Mouse (Mus musculus) spleen, adult 2 months (tissue): ENCODE results near the gene Olfr1032. TPM values are rescaled to one million over a fixed set of nuclear protein-coding genes. Genes with fewer than 3 reads are reported as not detected.
"Not testable (repeated sequence)": the region's sequence is repeated elsewhere in the genome, so short reads cannot be mapped to it uniquely, and the experiment has no call there.

Source experiments
- DNase-seq, 2 experiments: peaks; one replicate each; pipeline versions ENCODE4 v3.0.0 to v3.0.0-alpha.2; 2012 to 2021; ENCODE audit warnings: low spot score in 2 of 2, low read depth in 1 of 2
- H3K27ac ChIP-seq: fragments of 200-500 bp; 2 replicates; pipeline ENCODE4 v1.5.1; 2012; ENCODE audit warnings: low read length, inconsistent platforms; ENCODE audit not compliant: insufficient read depth
- H3K27me3 ChIP-seq: fragments of 200-500 bp; 2 replicates; pipeline ENCODE4 v1.6.1; 2012; ENCODE audit warnings: mild to moderate bottlenecking, moderate library complexity, low read length, inconsistent platforms; ENCODE audit not compliant: control insufficient read depth, insufficient read depth
- H3K36me3 ChIP-seq: fragments of 200-500 bp; 2 replicates; pipeline ENCODE4 v1.6.1; 2012; ENCODE audit warnings: mild to moderate bottlenecking, low read length, inconsistent platforms; ENCODE audit not compliant: control insufficient read depth, insufficient read depth
- H3K4me1 ChIP-seq: fragments of 200-500 bp; 2 replicates; pipeline ENCODE4 v1.6.1; 2011; ENCODE audit warnings: inconsistent platforms; ENCODE audit not compliant: control insufficient read depth, insufficient read depth, insufficient read length
- H3K4me3 ChIP-seq: fragments of 200-500 bp; 2 replicates; pipeline ENCODE4 v1.5.1; 2011; ENCODE audit warnings: mild to moderate bottlenecking, inconsistent platforms; ENCODE audit not compliant: insufficient read depth, insufficient read length; ENCODE audit errors: extremely low read depth
- CTCF ChIP-seq: fragments of 200-500 bp; IDR thresholded peaks from 2 replicates; pipeline ENCODE4 v1.5.1; 2011; ENCODE audit warnings: mild to moderate bottlenecking, inconsistent platforms; ENCODE audit not compliant: insufficient read depth, insufficient read length, insufficient replicate concordance; ENCODE audit errors: extremely low read depth
- POLR2A ChIP-seq: fragments of 200-500 bp; IDR thresholded peaks from 2 replicates; pipeline ENCODE4 v1.6.1; 2011; ENCODE audit warnings: low read depth, low read length, inconsistent platforms
- WGBS: fragments of 180-500 bp; shearing (Covaris S2); methylation state at CpG from one replicate; pipeline ENCODE4 v1.1.7; 2018; 5-methylcytosine and 5-hydroxymethylcytosine counted together
- polyA plus RNA-seq: library from polyadenylated mRNA; depleted of rRNA; stranded (reverse); fragments of >200 nt; gene quantifications from 2 replicates; pipeline ENCODE4 v1.2.3, GENCODE M21; 2012; rRNA removed

Gene Olfr1032
- not detected in 2 replicates for polyA plus RNA-seq

DNA sequence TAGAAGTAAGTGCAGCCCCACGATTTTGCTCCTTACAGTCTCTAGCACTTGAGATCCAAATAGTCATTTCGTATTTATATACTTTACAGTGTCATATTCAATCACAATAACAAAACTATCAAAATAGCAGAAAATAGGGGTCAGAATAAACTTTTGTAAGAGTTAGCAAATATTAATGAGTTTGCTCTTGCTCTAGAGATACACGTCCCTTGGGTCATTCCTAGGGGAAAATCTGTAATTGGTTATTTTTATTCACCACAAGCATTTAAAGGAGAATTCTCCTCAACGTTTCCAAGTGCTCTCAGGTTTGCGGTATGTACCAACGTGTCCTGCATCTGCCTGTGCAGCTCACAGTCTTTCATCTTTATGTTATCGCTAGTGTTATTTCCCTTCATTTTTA, at the start of gene Olfr1032:
Gene Olfr1032 (plus strand): TSS at position 301 of the 400 bp plus-strand sequence.
- DNase-seq = no peak
- 83% methylated on average over 7 of the region's 7 CpGs for WGBS
- Histone ChIP-seq H3K4me1 (no peaks in the 10 kb centered on the region), H3K36me3 (no peaks in the 10 kb centered on the region), H3K27me3 (no peaks in the 10 kb centered on the region), H3K27ac (no peak within 1 kb of the TSS), H3K4me3 (no peak within 1 kb of the TSS)
- TF ChIP-seq CTCF = no peak
- no peak for TF ChIP-seq POLR2A

DNA sequence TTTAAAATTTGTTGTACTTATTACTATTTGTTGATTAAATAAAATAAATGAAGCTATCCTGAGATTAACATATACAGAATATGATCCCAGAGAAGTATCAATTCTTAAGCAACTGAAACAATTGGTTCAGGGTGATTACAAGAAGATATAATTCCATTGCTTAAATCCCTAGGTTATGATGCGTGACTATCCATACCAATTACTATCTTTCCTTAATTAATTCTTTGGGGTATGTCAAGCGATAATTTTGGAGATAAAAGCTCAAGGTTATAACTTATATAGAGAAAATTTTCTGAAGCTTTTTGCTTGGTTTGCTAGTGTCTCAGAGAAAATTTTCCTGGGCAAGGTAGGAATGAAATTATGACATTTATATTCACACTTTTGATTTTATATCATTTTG, 31.7 kb upstream of the Olfr1032 start, which contains the start of gene Olfr1029:
Gene Olfr1029 (plus strand): TSS at position 301 of the 400 bp plus-strand sequence.
- Histone ChIP-seq H3K27ac (no peak within 1 kb of the TSS), H3K27me3 (no peaks in the 10 kb centered on the region), H3K4me3 (no peak within 1 kb of the TSS), H3K4me1 (no peaks in the 10 kb centered on the region), H3K36me3 (no peaks in the 10 kb centered on the region)
- 83% methylated on average over 2 of the region's 2 CpGs for WGBS
- no peak for TF ChIP-seq POLR2A
- no peak for TF ChIP-seq CTCF
- DNase-seq = no peak

DNA sequence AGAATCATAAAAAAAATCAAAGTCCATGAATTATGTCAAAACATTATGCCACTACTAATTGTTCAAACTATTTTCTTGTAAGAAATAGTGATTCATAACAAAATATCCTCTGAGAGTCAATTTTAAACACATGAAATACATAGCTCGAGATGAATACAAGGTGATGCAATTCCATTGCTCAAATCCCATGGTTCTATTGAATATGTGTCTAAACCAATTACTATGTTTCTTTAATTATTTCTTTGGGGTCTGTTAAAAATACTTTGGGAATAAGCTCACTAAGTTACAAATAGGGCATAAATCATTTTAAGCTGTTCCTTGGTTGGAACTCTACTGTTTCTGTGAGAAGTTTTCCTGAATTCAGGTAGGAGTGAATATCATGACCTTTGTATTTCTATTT, 26.4 kb upstream of the Olfr1032 start, which contains the start of gene Olfr1030:
Gene Olfr1030 (plus strand): TSS at position 301 of the 400 bp plus-strand sequence.
- Histone ChIP-seq H3K4me3 (no peak within 1 kb of the TSS), H3K36me3 (no peaks in the 10 kb centered on the region), H3K4me1 (no peaks in the 10 kb centered on the region), H3K27ac (no peak within 1 kb of the TSS), H3K27me3 (no peaks in the 10 kb centered on the region)
- 66% methylated on average over 1 of the region's 1 CpGs for WGBS
- no peak for DNase-seq
- TF ChIP-seq POLR2A (no peak), CTCF (no peak)

DNA sequence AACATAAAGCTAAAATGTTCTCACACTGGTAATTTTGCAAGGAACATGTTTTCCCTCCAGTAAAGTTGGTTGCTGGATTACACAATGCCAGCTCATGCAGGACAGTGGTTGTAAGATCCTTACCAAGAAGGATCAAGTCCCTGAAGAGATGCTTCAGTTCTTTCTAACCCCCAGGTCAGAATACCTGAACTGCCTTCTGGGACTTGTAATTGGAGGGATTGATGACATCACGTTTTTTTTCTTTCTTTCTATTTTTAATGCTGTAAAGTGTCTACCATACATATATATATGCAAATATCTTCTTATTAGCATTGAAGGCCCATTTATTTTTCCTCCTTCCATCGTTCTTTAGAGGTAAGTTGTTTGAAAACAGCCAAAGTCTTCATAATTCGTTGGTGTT, 15.3 kb upstream of the Olfr1032 start, which contains the start of gene Olfr1031:
Gene Olfr1031 (plus strand): TSS at position 301 of the 400 bp plus-strand sequence.
- Histone ChIP-seq H3K36me3 (no peaks in the 10 kb centered on the region), H3K27me3 (no peaks in the 10 kb centered on the region), H3K4me1 (no peaks in the 10 kb centered on the region), H3K4me3 (no peak within 1 kb of the TSS), H3K27ac (no peak within 1 kb of the TSS)
- no peak for DNase-seq
- TF ChIP-seq CTCF (no peak), POLR2A (no peak)
- 45% methylated on average over 3 of the region's 3 CpGs for WGBS

DNA sequence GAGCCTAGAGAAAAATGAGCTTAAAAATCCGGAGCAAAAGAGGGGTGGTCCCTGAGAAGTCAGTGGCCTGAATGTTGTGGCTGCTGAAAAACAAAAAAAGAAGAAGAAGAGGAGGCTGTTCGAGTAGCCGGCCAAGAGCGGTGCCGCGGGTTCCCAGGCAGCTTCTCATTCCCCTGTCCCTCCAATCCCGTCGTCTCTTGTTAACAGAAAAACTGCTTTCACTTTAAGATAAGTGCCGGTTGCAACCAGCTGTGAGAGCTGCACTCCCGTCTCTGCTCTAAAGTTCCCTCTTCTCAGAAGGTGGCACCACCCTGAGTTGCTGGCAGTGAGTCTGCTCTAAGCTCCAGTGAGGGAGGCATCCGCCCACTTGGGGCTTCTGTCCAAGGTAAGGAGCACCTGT, 15.1 kb downstream of the Olfr1032 start, which contains the start of gene Olfr1033:
Gene Olfr1033 (plus strand): TSS at position 228 of the 400 bp plus-strand sequence.
- whole genome bisulfite sequencing = 3% methylated on average over 11 of the region's 11 CpGs
- not testable (repeated sequence) for H3K4me1 ChIP-seq, H3K27ac ChIP-seq, H3K36me3 ChIP-seq, H3K27me3 ChIP-seq, DNase-seq, H3K4me3 ChIP-seq

DNA sequence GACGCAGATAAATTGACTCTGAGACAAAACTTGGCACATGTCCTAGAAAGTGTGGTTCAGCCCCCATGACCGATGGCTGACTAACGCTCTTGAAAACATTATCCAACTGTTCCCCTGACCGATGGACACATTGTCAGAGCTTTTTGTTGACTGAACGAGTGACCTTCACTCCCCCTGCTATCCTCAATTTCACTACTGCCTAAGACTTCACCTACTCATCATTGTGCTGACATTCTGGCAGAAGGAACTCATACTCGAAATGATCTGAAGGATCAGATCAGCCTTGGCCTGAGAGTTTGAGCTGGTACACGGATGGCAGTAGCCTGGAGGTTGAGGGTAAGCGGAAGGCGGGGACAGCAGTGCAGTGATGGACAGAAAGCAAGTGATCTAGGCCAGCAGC, 16.2 kb downstream of the Olfr1032 start:
- not testable (repeated sequence) for H3K27me3 ChIP-seq, H3K27ac ChIP-seq, H3K4me1 ChIP-seq, DNase-seq, H3K4me3 ChIP-seq, H3K36me3 ChIP-seq
- 65% methylated on average over 6 of the region's 9 CpGs for WGBS

DNA sequence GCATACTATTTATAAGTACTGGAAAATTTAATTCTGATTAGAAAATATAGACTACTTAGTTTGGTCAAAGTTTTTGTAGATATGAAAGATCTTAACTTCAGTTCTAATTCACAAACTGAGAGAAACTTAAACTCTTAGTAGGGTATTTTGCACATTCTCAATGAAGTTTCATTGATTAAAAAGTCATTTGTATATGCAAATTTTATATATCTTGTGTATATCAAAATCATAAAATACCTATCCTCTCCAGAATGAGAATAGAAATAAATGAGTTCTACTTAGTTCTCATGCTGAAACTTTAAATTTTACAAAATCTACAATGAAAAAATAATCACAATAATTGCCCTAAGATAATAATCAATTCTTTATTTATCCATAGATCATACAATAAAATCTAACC, 40.2 kb downstream of the Olfr1032 start, which contains the start of gene Olfr1034:
Gene Olfr1034 (plus strand): TSS at position 301 of the 400 bp plus-strand sequence.
- no peak within 1 kb of the TSS for H3K27ac ChIP-seq
- no peak for DNase-seq
- TF ChIP-seq POLR2A = no peak
- no peak for TF ChIP-seq CTCF
- H3K36me3 ChIP-seq = no peaks in the 10 kb centered on the region
- H3K4me3 ChIP-seq = no peak within 1 kb of the TSS
- H3K4me1 ChIP-seq = no peaks in the 10 kb centered on the region
- no peaks in the 10 kb centered on the region for H3K27me3 ChIP-seq

DNA sequence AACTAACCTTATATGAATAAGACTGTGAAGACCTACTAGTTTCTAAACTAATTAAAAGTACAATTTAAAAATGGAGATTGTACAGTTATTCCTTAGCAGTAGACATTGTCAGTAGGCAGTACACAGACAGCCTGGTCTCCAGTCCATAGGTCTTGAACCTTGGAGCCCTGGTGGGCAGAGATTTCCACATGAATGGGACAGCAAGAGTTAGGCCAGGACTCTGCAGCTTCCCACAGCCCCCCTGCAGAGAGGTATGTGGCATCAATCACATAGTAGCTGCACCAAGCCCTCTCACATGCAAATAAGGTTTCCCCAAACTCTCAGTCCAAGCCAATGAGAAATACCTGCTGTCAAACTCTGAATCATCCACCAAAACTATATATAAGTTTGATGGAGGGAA, 45.4 kb downstream of the Olfr1032 start:
- H3K27ac ChIP-seq = not testable (repeated sequence)

More for the DNA sequence above, 45.4 kb downstream of the Olfr1032 start:
- H3K4me1 ChIP-seq, H3K4me3 ChIP-seq, DNase-seq, H3K36me3 ChIP-seq, H3K27me3 ChIP-seq: not testable (repeated sequence)

Other genes with a start within 250 kb of the Olfr1032 start
- not detected in 2 replicates for gene Olfr1012, start 242.8 kb upstream of the Olfr1032 start, polyA plus RNA-seq
- gene Olfr1013, start 238.4 kb upstream of the Olfr1032 start, polyA plus RNA-seq = not detected in 2 replicates
- gene Olfr1014, start 232.8 kb upstream of the Olfr1032 start, polyA plus RNA-seq = not detected in 2 replicates
- not detected in 2 replicates for gene Olfr1015, start 223.5 kb upstream of the Olfr1032 start, polyA plus RNA-seq
- gene Olfr1016, start 203.0 kb upstream of the Olfr1032 start, polyA plus RNA-seq = not detected in 2 replicates
- not detected in 2 replicates for gene Olfr1018, start 187.1 kb upstream of the Olfr1032 start, polyA plus RNA-seq
- gene Olfr1019, start 160.1 kb upstream of the Olfr1032 start, polyA plus RNA-seq = not detected in 2 replicates
- not detected in 2 replicates for gene Olfr1020, start 158.5 kb upstream of the Olfr1032 start, polyA plus RNA-seq
- gene Olfr1022, start 136.9 kb upstream of the Olfr1032 start, polyA plus RNA-seq = not detected in 2 replicates
- gene Olfr1023, start 119.9 kb upstream of the Olfr1032 start, polyA plus RNA-seq = not detected in 2 replicates
- not detected in 2 replicates for gene Olfr1024, start 100.5 kb upstream of the Olfr1032 start, polyA plus RNA-seq
- gene Olfr1025-ps1, start 90.3 kb upstream of the Olfr1032 start, polyA plus RNA-seq = not detected in 2 replicates
- not detected in 2 replicates for gene Olfr1026, start 84.0 kb upstream of the Olfr1032 start, polyA plus RNA-seq
- not detected in 2 replicates for gene Olfr1028, start 55.1 kb upstream of the Olfr1032 start, polyA plus RNA-seq
- gene Olfr1029, start 31.6 kb upstream of the Olfr1032 start, polyA plus RNA-seq = not detected in 2 replicates
- gene Olfr1030, start 26.3 kb upstream of the Olfr1032 start, polyA plus RNA-seq = not detected in 2 replicates
- not detected in 2 replicates for gene Olfr1031, start 15.2 kb upstream of the Olfr1032 start, polyA plus RNA-seq
- gene Olfr1033, start 15.1 kb downstream of the Olfr1032 start, polyA plus RNA-seq = 0.28 and 0.30 TPM in 2 replicates
- 0.06 and 0.11 TPM in 2 replicates for gene Olfr1034, start 40.3 kb downstream of the Olfr1032 start, polyA plus RNA-seq
- gene Olfr1036, start 68.5 kb downstream of the Olfr1032 start, polyA plus RNA-seq = not detected in 2 replicates
- gene Olfr1037, start 81.8 kb downstream of the Olfr1032 start, polyA plus RNA-seq = not detected in 2 replicates
- not detected in 2 replicates for gene Olfr1039, start 130.4 kb downstream of the Olfr1032 start, polyA plus RNA-seq
- gene Olfr1040, start 141.2 kb downstream of the Olfr1032 start, polyA plus RNA-seq = not detected in 2 replicates
- gene Olfr1042, start 156.3 kb downstream of the Olfr1032 start, polyA plus RNA-seq = not detected in 2 replicates
- gene Olfr1043, start 162.0 kb downstream of the Olfr1032 start, polyA plus RNA-seq = not detected in 2 replicates
- gene Olfr1044, start 172.3 kb downstream of the Olfr1032 start, polyA plus RNA-seq = not detected in 2 replicates
- not detected in 2 replicates for gene Olfr52, start 180.1 kb downstream of the Olfr1032 start, polyA plus RNA-seq
- gene Olfr1045, start 197.5 kb downstream of the Olfr1032 start, polyA plus RNA-seq = not detected in 2 replicates
- not detected in 2 replicates for gene Olfr1046, start 213.8 kb downstream of the Olfr1032 start, polyA plus RNA-seq
- gene Olfr1047, start 225.9 kb downstream of the Olfr1032 start, polyA plus RNA-seq = not detected in 2 replicates
- gene Olfr1048, start 234.7 kb downstream of the Olfr1032 start, polyA plus RNA-seq = not detected in 2 replicates